Mouse (Mus musculus): ENCODE measurements at regions not wholly inside any gene's neighbourhood (a gene's known extent, or its start where the extent isn't known, plus 50 kb on each side); places are given as distances from the start of the nearest gene placed in this dataset.

DNA sequence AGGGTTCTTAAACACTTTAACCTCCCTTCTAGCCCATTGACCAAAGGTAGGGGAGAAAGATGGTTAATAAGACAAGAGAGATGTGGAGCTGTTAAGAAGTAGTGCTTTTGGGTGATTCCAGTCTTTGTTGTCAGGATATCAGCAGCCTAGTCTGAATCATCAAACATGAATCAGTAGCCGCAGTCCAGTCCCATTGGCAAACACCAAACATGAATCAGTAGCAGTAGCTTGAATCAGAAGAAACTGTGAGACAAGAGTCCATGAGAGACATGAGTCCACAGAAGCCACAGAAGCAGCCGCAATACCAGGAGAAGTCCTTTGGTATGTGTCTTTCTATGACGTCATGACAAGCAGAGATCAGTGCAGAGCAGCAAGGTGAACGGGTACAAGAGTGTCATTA, 110.5 kb upstream of the Frmd4a start:
- TF ChIP-seq CTCF (IDR thresholded peaks at IDR 0.05; ENCODE audit: low read depth), result no peak
- no peak for TF ChIP-seq EP300 (IDR thresholded peaks at IDR 0.05; ENCODE audit: low read depth)
